Mouse (Mus musculus): ENCODE data around the gene Cfap20.
A peak's percentile ranks its signal among the peaks of the same experiment; 100 is the strongest.

Gene Cfap20

GRCm38 (mm10) chr8:95434686-95435439 is at the start of gene Cfap20:
Gene Cfap20, minus strand, starts transcription at chr8:95434869.
- peak; percentile 99 for DNase-seq

- DNase-seq = no peak
Measured at GRCm38 (mm10) chr8:95470008-95470407, 35.3 kb upstream of the Cfap20 start.

- no peak for DNase-seq
Measured at GRCm38 (mm10) chr8:95468995-95469394, 34.3 kb upstream of the Cfap20 start.

GRCm38 (mm10) chr8:95466543-95466942 is 31.9 kb upstream of the Cfap20 start:
- DNase-seq = no peak

- DNase-seq = no peak
Measured at GRCm38 (mm10) chr8:95452518-95452917, 17.8 kb upstream of the Cfap20 start.

GRCm38 (mm10) chr8:95450271-95450670 is 15.6 kb upstream of the Cfap20 start:
- DNase-seq = no peak

GRCm38 (mm10) chr8:95447661-95448060 is 13.0 kb upstream of the Cfap20 start:
- no peak for DNase-seq

- DNase-seq = no peak
Measured at GRCm38 (mm10) chr8:95445042-95445441, 10.4 kb upstream of the Cfap20 start.

- DNase-seq = no peak
Measured at GRCm38 (mm10) chr8:95441491-95442039, 6.9 kb upstream of the Cfap20 start.

- DNase-seq = no peak
Measured at GRCm38 (mm10) chr8:95440168-95440709, 5.6 kb upstream of the Cfap20 start.

GRCm38 (mm10) chr8:95439421-95439820 is 4.8 kb upstream of the Cfap20 start:
- DNase-seq = no peak

GRCm38 (mm10) chr8:95437341-95437992 is 2.8 kb upstream of the Cfap20 start:
- no peak for DNase-seq

- no peak for DNase-seq
Measured at GRCm38 (mm10) chr8:95435930-95436329, 1.3 kb upstream of the Cfap20 start.

GRCm38 (mm10) chr8:95435471-95435870 is 802 bp upstream of the Cfap20 start:
- DNase-seq = no peak

- no peak for DNase-seq
Measured at GRCm38 (mm10) chr8:95434233-95434632, 436 bp downstream of the Cfap20 start.

- DNase-seq = no peak
Measured at GRCm38 (mm10) chr8:95433124-95433523, 1.5 kb downstream of the Cfap20 start.

- DNase-seq = no peak
Measured at GRCm38 (mm10) chr8:95432471-95432870, 2.2 kb downstream of the Cfap20 start.

GRCm38 (mm10) chr8:95429945-95430344 is 4.7 kb downstream of the Cfap20 start:
- DNase-seq = no peak

- peak; percentile 38 to 67 for DNase-seq
Measured at GRCm38 (mm10) chr8:95427594-95428535, 6.8 kb downstream of the Cfap20 start.

GRCm38 (mm10) chr8:95426781-95427281 is 7.8 kb downstream of the Cfap20 start:
- no peak for DNase-seq

GRCm38 (mm10) chr8:95424682-95425081 is 10.0 kb downstream of the Cfap20 start:
- DNase-seq = no peak

GRCm38 (mm10) chr8:95422193-95422810 is 12.4 kb downstream of the Cfap20 start:
- no peak for DNase-seq

All from spleen, adult 18-20 months (tissue).